39 mouse cellular contexts compared by ENCODE assay signal in the genomic region with DNA sequence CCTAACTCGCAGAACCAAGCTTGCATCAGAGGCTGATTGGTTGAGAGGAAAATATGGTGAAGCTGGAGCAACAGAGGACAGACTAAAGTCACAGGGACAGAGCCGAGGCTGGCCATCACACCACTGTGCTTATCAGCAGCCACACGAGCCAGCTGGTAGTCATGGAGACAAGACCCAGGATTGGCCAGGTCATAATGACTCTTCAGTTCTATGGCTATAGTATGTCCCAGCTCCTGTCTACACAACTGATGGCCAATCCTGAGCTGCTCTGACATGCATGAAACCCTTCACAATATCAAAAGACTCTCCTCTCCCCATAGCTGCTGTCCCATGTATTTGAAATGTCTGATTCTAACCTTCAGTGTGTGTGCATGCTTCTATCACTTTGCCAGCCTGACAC. TPM values are rescaled to one million over a fixed set of nuclear protein-coding genes. Genes with fewer than 3 reads are reported as not detected.
"Had no signal": no experiment of that assay in that cellular context is flagged by ENCODE, and none has a peak within 500 bp of the region (broad histone marks: within the 10 kb centered on the region; RNA-seq: fewer than 3 reads in every experiment).

No protein-coding gene starts in this region.

- H3K36me3 ChIP-seq: hindbrain, embryonic 10.5 days; hindbrain, embryonic 12.5 days; hindbrain, embryonic 15.5 days; intestine, embryonic 15.5 days; limb, embryonic 13.5 days; limb, embryonic 15.5 days; liver, embryonic 12.5 days had no signal

- DNase-seq: gastrocnemius, adult 2 months; gastrocnemius, postnatal 10 days; gastrocnemius, postnatal 25 days; heart, adult 18-20 months; heart, postnatal 10 days; heart, postnatal 4 days; kidney, adult 18-20 months; kidney, adult 8-10 months; kidney, postnatal 10 days; kidney, postnatal 25 days; kidney, postnatal 4 days; layer of hippocampus, postnatal 36 days; left cerebral cortex, postnatal 4 days had no signal

- H3K4me1 ChIP-seq: hindbrain, embryonic 10.5 days; liver, embryonic 12.5 days had no signal

- H3K27me3 ChIP-seq: hindbrain, embryonic 12.5 days; hindbrain, embryonic 15.5 days; intestine, embryonic 15.5 days; limb, embryonic 13.5 days; limb, embryonic 15.5 days; liver, embryonic 12.5 days had no signal

- H3K9ac ChIP-seq: hindbrain, embryonic 12.5 days; hindbrain, embryonic 15.5 days; intestine, embryonic 15.5 days; limb, embryonic 13.5 days; limb, embryonic 15.5 days; liver, embryonic 12.5 days had no signal

- H3K27ac ChIP-seq: gastrocnemius, adult 2 months; hindbrain, embryonic 10.5 days; hindbrain, embryonic 12.5 days; hindbrain, embryonic 15.5 days; intestine, embryonic 15.5 days; layer of hippocampus, adult 2 months; limb, embryonic 13.5 days; limb, embryonic 15.5 days; liver, embryonic 12.5 days had no signal

- H3K4me3 ChIP-seq: gastrocnemius, adult 2 months; hindbrain, embryonic 10.5 days; hindbrain, embryonic 12.5 days; hindbrain, embryonic 15.5 days; intestine, embryonic 15.5 days; layer of hippocampus, adult 2 months; limb, embryonic 13.5 days; limb, embryonic 15.5 days; liver, embryonic 12.5 days had no signal

- H3K9me3 ChIP-seq: hindbrain, embryonic 10.5 days; hindbrain, embryonic 12.5 days; hindbrain, embryonic 15.5 days; intestine, embryonic 15.5 days; limb, embryonic 13.5 days; limb, embryonic 15.5 days; liver, embryonic 12.5 days had no signal

- H3K4me2 ChIP-seq: heart, embryonic 11.5 days; hindbrain, embryonic 12.5 days; hindbrain, embryonic 15.5 days; intestine, embryonic 15.5 days; limb, embryonic 13.5 days; limb, embryonic 15.5 days; liver, embryonic 12.5 days had no signal

- ATAC-seq: inflammation-experienced regulatory T-cells, adult 6 months; intestine, embryonic 15.5 days; intestine, postnatal 0 days; liver, embryonic 12.5 days had no signal

RNA-seq across cellular contexts. Expression of a gene that starts 3.8 kb away (rescaled TPM):
- total RNA-seq: gastrocnemius, adult 2 months; gastrocnemius, postnatal 10 days; gastrocnemius, postnatal 25 days; gastrocnemius, postnatal 4 days; granulocyte monocyte progenitor cell, adult 5-6 weeks; heart, adult 18-20 months; heart, postnatal 10 days; heart, postnatal 25 days; heart, postnatal 4 days; layer of hippocampus, adult 2 months; layer of hippocampus, postnatal 10 days; layer of hippocampus, postnatal 36 days; left cerebral cortex, adult 18-20 months; left cerebral cortex, adult 8-10 months; left cerebral cortex, postnatal 10 days; left cerebral cortex, postnatal 25 days; left cerebral cortex, postnatal 4 days had no signal
- polyA plus RNA-seq: frontal cortex, adult 2 months; heart, embryonic 11.5 days; heart, embryonic 14.5 days; heart, embryonic 16.5 days; hindbrain, embryonic 10.5 days; hindbrain, embryonic 12.5 days; hindbrain, embryonic 15.5 days; inflammation-experienced regulatory T-cells, adult 6 months; intestine, embryonic 15.5 days; intestine, postnatal 0 days; kidney, embryonic 14.5 days; kidney, embryonic 16.5 days; limb, embryonic 11.5 days; limb, embryonic 13.5 days; limb, embryonic 15.5 days; liver, embryonic 12.5 days; liver, embryonic 16.5 days had no signal

RNA-seq across cellular contexts. Expression of a gene that starts 38.3 kb away (rescaled TPM):
- total RNA-seq: gastrocnemius, adult 2 months; granulocyte monocyte progenitor cell, adult 5-6 weeks; layer of hippocampus, adult 2 months; layer of hippocampus, postnatal 36 days had no signal
- polyA plus RNA-seq: inflammation-experienced regulatory T-cells, adult 6 months had no signal
